Mouse (Mus musculus) gastrocnemius, adult 2 months (tissue): ENCODE data around the gene Vmn2r96. TPM values are rescaled to one million over a fixed set of nuclear protein-coding genes. Genes with fewer than 3 reads are reported as not detected.
"Not testable (repeated sequence)": the region's sequence is repeated elsewhere in the genome, so short reads cannot be mapped to it uniquely, and the experiment has no call there.

Experiments
- DNase-seq: peaks from one replicate; pipeline ENCODE4 v3.0.0; 2022
- H3K27ac ChIP-seq: fragments of 200-600 bp; 2 replicates; pipeline ENCODE4 v1.8.1; 2022; ENCODE audit warnings: mild to moderate bottlenecking
- H3K4me3 ChIP-seq: fragments of 200-600 bp; 2 replicates; pipeline ENCODE4 v1.8.1; 2022; ENCODE audit warnings: mild to moderate bottlenecking, moderate library complexity
- CTCF ChIP-seq: fragments of 200-600 bp; IDR thresholded peaks from 2 replicates; pipeline ENCODE4 v1.8.1; 2022; ENCODE audit warnings: antibody characterized with exemption, mild to moderate bottlenecking, moderate library complexity
- intact Hi-C: fragments of 180-260 bp; cut with DNase I; formaldehyde crosslinking; loops from one replicate; pipeline ENCODE4 v1.15.1; 2025
- long read RNA-seq, 2 experiments: library from polyadenylated mRNA; stranded (forward); transcript quantifications; one replicate each; pipeline ENCODE4 v2.0.0; 2021
- total RNA-seq, 2 experiments: library from RNA; stranded (reverse); gene quantifications; 2 replicates each; pipeline ENCODE4 v1.2.3; 2021

Gene Vmn2r96
- total RNA-seq: not detected
- long read RNA-seq, experiment 1: 0 reads
- long read RNA-seq, experiment 2: 0 reads

GRCm38 (mm10) chr17:18572851-18573250 lies at the start of gene Vmn2r96:
Gene Vmn2r96, plus strand, starts transcription at chr17:18573151.
- H3K4me3 ChIP-seq, DNase-seq, H3K27ac ChIP-seq: not testable (repeated sequence)
- intact Hi-C loops: loop anchor here (10.0 kb wide), 1 partner anchor 242 kb away; no protein-coding TSS in a partner anchor

GRCm38 (mm10) chr17:18523371-18523770 lies 49.6 kb upstream of the Vmn2r96 start:
- DNase-seq: no peak
- intact Hi-C loops: no loop called here
- no peak overlapping the region for H3K4me3 ChIP-seq
- no peak overlapping the region for H3K27ac ChIP-seq
- TF ChIP-seq CTCF: no peak

GRCm38 (mm10) chr17:18523991-18524390 lies 49.0 kb upstream of the Vmn2r96 start:
- intact Hi-C loops: no loop called here
- no peak for DNase-seq
- H3K27ac ChIP-seq: no peak overlapping the region
- TF ChIP-seq CTCF: no peak
- no peak overlapping the region for H3K4me3 ChIP-seq

DNA sequence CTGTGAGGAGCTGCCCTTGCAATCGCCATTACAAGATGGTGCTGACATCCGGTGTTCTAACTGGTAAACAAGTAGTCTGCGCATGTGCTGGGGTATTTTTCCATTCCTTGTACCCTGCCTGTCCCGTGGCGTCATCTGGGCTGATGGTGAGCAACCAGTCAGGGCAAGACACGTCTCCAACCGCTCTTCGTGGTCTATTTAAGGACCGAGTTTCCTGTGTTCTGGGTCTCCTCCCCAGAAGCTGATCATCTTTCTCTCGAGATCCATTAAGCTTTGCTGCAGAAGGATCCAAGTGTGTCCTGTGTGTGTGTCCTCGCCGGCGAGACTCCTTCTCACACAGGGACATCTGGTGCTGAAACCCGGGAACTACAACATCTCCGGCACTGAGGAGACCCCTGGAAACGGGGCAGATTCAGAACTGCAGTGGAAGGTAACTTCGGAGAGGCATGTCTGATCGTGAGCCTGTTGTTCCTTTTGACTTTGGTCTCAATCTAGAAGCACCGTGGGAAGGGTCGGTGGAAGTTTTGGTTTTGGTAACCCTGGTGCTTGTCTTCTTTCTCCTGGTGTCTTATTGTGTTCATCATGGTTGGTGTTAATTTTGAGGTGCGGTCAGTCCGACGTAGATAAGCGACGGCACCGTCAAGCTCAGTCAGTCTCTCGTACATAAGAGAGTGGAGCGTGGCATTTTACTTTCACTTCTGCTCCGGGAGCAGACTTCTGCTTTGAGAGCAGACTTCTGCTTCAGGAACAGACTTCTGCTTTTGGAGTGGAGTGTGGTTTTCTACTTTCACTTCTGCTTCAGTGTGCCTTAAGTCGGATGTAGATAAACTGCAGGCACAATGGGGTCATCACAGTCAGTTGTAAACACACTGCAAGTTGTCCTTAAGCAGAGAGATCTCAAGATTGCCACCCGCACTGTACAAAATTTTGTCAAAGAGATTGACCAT lies 14.5 kb upstream of the Vmn2r96 start:
- H3K4me3 ChIP-seq, H3K27ac ChIP-seq, DNase-seq, intact Hi-C loops: not testable (repeated sequence)

DNA sequence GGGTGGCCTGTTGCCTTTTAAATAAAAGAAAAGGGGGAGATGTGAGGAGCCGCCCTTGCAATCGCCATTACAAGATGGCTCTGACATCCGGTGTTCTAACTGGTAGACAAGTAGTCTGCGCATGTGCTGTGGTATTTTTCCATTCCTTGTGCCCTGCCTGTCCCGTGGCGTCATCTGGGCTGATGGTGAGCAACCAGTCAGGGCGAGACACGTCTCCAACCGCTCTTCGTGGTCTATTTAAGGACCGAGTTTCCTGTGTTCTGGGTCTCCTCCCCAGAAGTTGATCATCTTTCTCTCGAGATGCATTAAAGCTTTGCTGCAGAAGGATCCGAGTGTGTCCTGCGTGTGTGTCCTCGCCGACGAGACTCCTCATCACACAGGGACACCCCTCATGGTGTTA lies 6.8 kb upstream of the Vmn2r96 start:
- not testable (repeated sequence) for DNase-seq

DNA sequence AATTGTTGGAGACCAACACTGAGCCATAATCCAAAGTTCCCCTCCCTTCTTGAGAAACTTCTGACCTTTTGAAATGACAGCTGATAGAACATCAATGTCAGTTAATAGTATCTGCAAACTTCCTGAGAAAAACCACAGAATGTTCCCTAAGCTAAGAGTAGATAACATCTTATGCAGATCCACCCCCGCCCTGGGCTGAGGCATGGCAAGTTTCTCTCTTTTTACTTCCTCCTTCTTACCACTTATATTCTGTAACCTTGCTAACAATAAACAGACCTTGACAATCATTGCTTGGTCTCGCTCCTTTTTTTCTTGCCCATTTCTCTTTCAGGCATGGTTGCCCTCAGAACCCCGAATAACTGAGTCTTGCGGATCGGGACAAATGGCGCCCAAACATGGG lies 42.2 kb downstream of the Vmn2r96 start:
- DNase-seq, H3K27ac ChIP-seq, H3K4me3 ChIP-seq, intact Hi-C loops: not testable (repeated sequence)

More for the DNA sequence above, 6.8 kb upstream of the Vmn2r96 start:
- H3K27ac ChIP-seq, H3K4me3 ChIP-seq, intact Hi-C loops: not testable (repeated sequence)

- intact Hi-C loops: no loop called here
Measured at GRCm38 (mm10) chr17:18626532-18626931, 53.6 kb downstream of the Vmn2r96 start.

More at GRCm38 (mm10) chr17:18626532-18626931, 53.6 kb downstream of the Vmn2r96 start:
- Histone ChIP-seq H3K27ac (no peak overlapping the region), H3K4me3 (no peak overlapping the region)
- no peak for TF ChIP-seq CTCF
- no peak for DNase-seq

Other genes with a start within 250 kb of the Vmn2r96 start
- gene Vmn2r95, start 149.1 kb upstream of the Vmn2r96 start, total RNA-seq: not detected